In the genomic region with DNA sequence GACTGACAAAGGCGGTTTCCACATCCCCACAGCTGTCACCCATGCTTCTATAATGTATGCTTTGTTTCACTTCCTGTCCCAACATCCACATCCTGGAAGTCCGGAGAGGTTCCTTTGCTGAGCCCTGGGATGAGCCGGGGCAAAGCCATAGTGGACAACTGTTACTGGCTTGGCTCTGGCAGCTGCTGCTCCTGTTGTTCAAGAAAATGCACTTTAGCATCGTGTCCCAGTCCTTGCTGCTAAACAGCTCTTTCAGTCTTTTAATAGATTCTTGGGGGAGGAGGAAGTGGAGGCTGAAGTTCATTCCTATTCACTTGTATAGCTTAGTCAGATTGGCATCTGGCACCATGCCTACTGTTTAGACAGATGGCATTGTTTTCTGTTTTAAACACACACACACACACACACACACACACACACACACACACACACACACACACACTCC, we compare ENCODE assay signal across 8 mouse cellular contexts.
A peak's percentile ranks its signal among the peaks of the same experiment; 100 is the strongest.
DNase-seq lines count a peak whose midpoint lies in the region; ATAC-seq and TF ChIP-seq lines count a peak whose summit lies in the region.
"Had no signal": no experiment of that assay in that cellular context is flagged by ENCODE, and none has a peak within 500 bp of the region (broad histone marks: within the 10 kb centered on the region; RNA-seq: fewer than 3 reads in every experiment).

No protein-coding gene starts in this region.

- TF ChIP-seq POLR2A in brain, embryonic 14.5 days (IDR thresholded peaks at IDR 0.05; ENCODE audit: borderline replicate concordance, extremely low read depth, insufficient read depth, insufficient read length, poor library complexity, severe bottlenecking) = no peak

- peak overlapping the region; percentile 34 for H3K4me2 ChIP-seq in forebrain, embryonic 16.5 days (ENCODE audit: low read length)
- no peak overlapping the region for H3K4me2 ChIP-seq in midbrain, embryonic 11.5 days

- H3K27me3 ChIP-seq in forebrain, embryonic 16.5 days (replicated peaks; ENCODE audit: control insufficient read depth, insufficient read depth, low read length) = no peaks in the 10 kb centered on the region
- no peaks in the 10 kb centered on the region for H3K27me3 ChIP-seq in midbrain, embryonic 11.5 days (ENCODE audit: control insufficient read depth, insufficient read depth, low read length)

- ATAC-seq in forebrain, embryonic 16.5 days = peak; percentile 84
- ATAC-seq in midbrain, embryonic 11.5 days (ENCODE audit: low FRiP score) = peak; percentile 40; the same call in 1 of the 2 replicates
- no peak for ATAC-seq in cerebellum, adult (ENCODE audit: insufficient number of reproducible peaks, low FRiP score, low TSS enrichment)

- H3K9ac ChIP-seq in forebrain, embryonic 16.5 days (replicated peaks; ENCODE audit: low read depth, low read length) = no peak overlapping the region
- H3K9ac ChIP-seq in midbrain, embryonic 11.5 days (ENCODE audit: low read length) = no peak overlapping the region

- H3K36me3 ChIP-seq in forebrain, embryonic 16.5 days (ENCODE audit: control insufficient read depth, insufficient read depth) = no peaks in the 10 kb centered on the region
- no peaks in the 10 kb centered on the region for H3K36me3 ChIP-seq in midbrain, embryonic 11.5 days (ENCODE audit: control insufficient read depth, insufficient read depth, low read length)

- peak; percentile 11 to 24 for DNase-seq in left cerebral cortex, postnatal 25 days (ENCODE audit: low spot score in 2 of 2)
- DNase-seq in left cerebral cortex, postnatal 36 days (ENCODE audit: low spot score in 2 of 2) = no peak
- DNase-seq in brain, embryonic 14.5 days (ENCODE audit: low read depth) = peak; percentile 94
- no peak for DNase-seq in midbrain, embryonic 11.5 days (ENCODE audit: low spot score, missing footprints)
- no peak for DNase-seq in frontal cortex, postnatal 36 days (ENCODE audit: low spot score in 2 of 2)
- DNase-seq: gastrocnemius, postnatal 10 days had no signal

- TF ChIP-seq CTCF in brain, embryonic 14.5 days (IDR thresholded peaks at IDR 0.05; ENCODE audit: borderline replicate concordance, extremely low read depth, insufficient read depth, insufficient read length) = no peak

- H3K4me3 ChIP-seq in forebrain, embryonic 16.5 days (replicated peaks; ENCODE audit: low read length) = no peak overlapping the region
- H3K4me3 ChIP-seq in midbrain, embryonic 11.5 days (ENCODE audit: low read depth, low read length) = no peak overlapping the region

- H3K4me1 ChIP-seq in forebrain, embryonic 16.5 days (replicated peaks; ENCODE audit: control insufficient read depth, insufficient read depth, low read length) = peaks cover 7% of the 10 kb centered on the region
- H3K4me1 ChIP-seq in midbrain, embryonic 11.5 days (ENCODE audit: control insufficient read depth, insufficient read depth, low read length) = no peaks in the 10 kb centered on the region

- WGBS in forebrain, embryonic 16.5 days = 11% methylated on average over 4 of the region's 4 CpGs
- whole genome bisulfite sequencing in midbrain, embryonic 11.5 days = 63% methylated on average over 4 of the region's 4 CpGs

- no peak overlapping the region for H3K27ac ChIP-seq in forebrain, embryonic 16.5 days (ENCODE audit: low read length)
- no peak overlapping the region for H3K27ac ChIP-seq in midbrain, embryonic 11.5 days (ENCODE audit: low read depth, low read length)

- no peaks in the 10 kb centered on the region for H3K9me3 ChIP-seq in forebrain, embryonic 16.5 days (ENCODE audit: control insufficient read depth, low read length)
- no peaks in the 10 kb centered on the region for H3K9me3 ChIP-seq in midbrain, embryonic 11.5 days (ENCODE audit: control insufficient read depth, low read length)

- intact Hi-C loops in left cerebral cortex, postnatal 25 days (cut with DNase I) = no loop called here
- intact Hi-C loops in left cerebral cortex, postnatal 36 days (cut with DNase I) = no loop called here

Comparison
In these comparisons a context has a peak if more than half of its experiments do, and no peak if none do; other contexts are left out.
1. DNase-seq: peak in left cerebral cortex, postnatal 25 days (2 of 2) and brain, embryonic 14.5 days (single experiment); none in left cerebral cortex, postnatal 36 days (0 of 2), midbrain, embryonic 11.5 days (single experiment) and frontal cortex, postnatal 36 days (0 of 2).